Mouse (Mus musculus) urinary bladder, postnatal 25 days (tissue): ENCODE results near the gene Adcy2.
A peak's percentile ranks its signal among the peaks of the same experiment; 100 is the strongest.

Experiments
- DNase-seq: peaks from one replicate; pipeline ENCODE4 v3.0.0; 2022; ENCODE audit warnings: low spot score

The Adcy2 gene

DNA sequence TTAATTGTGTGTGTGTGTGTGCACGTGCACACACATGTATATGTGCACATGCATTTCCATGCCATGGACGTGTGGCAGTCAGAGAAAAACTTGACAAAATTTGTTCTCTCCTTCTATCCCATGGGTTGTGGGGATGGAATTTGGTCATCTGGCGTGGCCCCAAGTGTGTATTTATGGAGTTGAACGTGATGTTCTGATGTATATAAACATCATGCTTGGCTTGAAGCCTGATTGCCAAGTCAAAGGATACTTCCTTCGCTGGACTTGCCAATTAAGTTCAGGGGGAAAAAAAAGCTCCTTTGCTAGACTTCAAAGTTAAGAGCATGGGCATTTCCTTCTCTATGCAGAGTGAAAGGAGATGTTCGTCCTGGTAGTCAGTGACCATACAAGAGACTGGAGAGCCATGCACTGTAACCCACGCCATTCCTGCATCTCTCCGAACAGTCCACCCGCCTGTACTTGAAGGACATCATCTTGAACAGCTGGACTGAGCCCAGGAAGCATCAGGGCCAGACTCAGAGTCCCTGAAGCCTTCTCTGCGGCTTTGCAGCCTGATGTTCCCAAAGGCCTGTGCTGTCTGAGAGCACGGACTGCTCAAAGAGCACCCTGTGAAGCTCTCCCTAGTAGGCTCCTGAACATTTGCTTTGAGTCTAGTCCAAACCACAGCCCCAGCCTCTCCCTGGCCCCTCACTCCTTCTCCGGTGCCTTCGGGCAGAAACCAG is 178.3 kb downstream of the Adcy2 start:
- no peak for DNase-seq

DNA sequence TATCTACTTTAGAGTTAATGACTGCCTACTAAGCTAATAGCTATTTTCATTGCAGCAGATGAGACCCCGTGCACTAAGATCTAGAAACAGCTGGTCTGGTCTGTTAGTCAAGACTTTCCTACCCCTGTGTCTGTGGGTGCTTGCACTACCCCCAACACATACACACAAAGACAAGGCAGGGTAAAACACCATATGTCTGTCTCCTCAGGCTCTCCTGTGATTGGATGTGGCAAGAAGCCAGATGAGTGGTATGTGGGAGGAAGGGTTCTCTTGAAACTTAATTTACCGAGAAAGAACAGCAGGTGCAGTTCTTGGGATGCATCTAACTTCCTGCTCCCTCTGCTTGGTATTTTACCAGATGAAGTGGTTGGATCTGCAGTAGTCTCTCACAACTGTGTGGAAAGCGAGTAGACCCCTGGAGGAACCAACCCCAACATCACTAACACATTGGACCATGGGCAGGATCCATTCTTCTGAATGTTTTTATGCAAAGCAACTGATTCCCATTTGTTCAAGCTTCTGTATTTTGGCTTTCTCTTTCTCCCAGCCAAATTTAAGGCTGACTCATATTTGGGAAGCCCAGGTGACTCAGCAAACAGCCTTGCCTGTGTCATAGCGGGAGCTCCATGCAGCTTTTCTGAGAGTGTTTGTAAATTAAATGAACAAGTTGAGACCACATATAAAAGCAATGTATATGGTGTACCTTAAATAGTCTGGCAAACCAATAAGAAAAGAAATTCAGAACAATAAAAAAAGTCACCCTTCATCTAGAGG is 183.4 kb downstream of the Adcy2 start:
- DNase-seq: no peak

DNA sequence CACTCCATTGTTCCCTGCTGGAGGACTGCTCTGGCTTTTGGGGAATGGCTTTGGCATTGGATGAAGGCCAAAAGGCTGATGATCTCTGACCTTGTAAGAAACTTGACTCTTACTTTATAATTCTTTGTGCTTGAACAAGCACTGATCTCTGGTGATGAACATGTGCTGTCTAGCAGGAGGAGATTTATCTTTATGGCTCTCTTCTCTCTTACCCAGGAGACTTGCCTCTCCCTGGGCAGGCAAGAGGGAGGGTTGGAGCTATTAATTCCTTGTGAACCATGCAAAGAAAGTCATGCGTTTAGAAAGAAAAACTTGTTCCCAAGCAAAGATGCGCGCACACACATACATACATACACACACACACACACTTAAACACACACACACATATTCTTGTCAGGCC is 188.2 kb downstream of the Adcy2 start:
- no peak for DNase-seq

DNA sequence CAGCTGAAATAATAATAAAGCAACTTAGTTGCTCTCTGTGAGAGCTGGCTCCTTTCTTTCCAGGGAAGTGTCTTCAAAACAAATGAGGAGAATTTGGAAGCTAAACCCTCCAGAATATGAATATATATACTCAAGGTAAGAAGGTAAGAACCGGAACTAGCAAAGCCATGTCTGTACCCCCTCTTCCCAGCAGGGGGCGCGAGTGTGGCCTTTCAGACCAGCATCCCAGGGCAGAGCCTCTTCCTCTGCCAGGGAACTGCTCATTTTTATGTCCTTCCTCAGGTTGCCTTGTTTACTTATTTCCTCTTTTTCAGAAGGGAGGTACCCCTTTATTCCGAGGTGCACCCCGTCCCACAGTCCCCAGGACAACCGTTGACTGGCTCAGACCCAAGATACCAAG is 199.6 kb downstream of the Adcy2 start:
- DNase-seq: peak; percentile 5

DNA sequence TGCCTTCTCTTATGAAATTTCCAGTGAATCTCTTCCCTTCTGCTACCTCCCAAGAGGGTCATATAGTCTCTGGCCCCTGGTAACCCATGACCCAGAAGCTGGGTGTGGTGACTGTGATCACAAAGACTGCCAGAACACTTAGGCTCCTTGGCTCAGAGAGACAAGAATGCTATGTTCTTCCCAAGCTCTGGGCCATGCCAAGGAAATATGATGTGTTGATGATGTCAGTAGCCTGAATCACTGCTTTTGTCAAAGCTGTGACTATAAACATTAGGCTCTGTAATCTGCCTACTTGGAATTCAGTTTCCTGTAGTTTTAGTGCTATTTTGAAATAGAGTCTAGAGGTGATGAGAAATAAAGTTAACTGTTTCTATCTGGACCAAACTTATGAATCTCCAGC is 206.1 kb downstream of the Adcy2 start:
- DNase-seq: peak; percentile 12

DNA sequence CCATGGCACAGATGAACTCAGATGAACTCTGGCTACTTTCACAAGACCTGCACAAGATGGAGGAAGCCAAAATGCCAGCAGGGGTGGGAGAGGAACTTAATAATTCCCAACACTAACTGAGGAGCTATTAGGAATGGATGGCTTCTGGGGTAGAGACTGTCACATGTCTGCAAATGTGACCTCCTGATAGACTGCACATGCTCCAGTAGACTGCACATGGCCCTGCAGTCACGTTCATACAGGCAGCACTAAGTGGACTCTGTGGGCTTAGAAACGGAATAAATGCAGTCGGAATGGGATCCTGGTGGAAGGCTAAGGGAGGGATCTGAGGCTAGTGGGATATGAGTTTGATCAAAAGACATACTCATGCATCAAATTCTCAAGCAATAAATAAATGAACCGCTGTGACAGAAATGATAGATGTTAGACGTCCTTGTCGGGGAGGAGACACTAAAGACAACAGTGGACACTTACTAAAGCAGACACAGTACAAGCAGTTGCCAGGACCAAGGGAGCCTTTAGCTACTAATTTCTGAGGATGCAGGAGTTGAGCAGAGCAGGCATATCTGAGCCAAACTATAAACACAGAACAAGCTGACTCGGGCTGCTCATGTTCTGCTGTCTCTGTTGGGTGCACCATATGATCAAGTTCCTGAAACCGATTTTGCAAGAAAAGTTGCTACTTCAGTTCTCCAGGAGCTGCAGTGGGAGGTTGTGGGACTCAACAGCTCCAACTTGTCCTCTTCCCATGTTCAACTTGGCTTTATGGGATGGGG is 211.9 kb downstream of the Adcy2 start:
- no peak for DNase-seq

DNA sequence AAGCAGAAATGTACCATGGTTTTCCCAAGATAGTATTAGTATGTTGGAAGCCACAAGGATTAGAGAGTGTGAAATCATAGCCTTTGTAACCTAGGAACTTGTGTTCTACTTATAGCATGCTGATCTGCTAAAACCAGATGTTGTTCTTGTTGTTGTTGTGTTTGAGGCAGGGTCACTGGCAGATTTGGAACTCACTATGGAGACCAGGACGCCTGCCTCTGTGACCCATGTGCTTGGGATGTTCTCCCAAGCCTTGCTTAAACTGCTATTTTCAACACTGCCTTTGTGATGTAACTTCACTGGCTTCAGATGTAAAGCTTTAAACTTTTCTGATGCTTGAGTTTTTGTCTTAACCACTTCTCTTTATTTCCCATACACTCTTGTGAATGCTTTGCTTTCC is 216.2 kb downstream of the Adcy2 start:
- DNase-seq: no peak

DNA sequence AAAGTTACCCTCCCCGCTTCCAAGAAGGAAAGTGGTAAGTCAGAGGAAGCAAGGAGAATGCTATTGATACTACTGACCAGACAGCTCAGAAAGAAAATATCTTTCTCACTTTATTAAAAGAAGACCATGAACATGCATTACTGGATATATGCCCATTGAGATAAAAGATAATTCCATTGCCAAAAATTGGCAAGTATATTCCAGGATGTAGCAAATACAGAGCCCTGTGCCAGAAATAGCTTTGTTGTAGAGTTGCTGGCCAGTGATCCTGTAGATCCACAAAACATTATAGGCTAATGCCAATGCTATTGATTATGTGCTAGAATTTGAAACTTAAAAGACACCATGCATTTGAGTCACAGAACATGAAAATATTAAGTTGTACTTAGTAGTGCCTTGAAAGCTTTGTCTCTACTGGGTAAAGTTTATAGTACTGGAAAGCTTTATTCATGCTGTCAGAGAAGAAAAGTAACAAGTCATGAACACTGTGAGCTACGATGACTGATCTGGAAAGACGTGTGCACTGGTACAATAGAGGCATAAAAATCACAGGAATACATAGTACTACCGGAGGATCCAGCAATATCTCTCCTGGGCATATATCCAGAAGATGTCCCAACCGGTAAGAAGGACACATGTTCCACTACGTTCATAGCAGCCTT is 221.2 kb downstream of the Adcy2 start:
- no peak for DNase-seq

DNA sequence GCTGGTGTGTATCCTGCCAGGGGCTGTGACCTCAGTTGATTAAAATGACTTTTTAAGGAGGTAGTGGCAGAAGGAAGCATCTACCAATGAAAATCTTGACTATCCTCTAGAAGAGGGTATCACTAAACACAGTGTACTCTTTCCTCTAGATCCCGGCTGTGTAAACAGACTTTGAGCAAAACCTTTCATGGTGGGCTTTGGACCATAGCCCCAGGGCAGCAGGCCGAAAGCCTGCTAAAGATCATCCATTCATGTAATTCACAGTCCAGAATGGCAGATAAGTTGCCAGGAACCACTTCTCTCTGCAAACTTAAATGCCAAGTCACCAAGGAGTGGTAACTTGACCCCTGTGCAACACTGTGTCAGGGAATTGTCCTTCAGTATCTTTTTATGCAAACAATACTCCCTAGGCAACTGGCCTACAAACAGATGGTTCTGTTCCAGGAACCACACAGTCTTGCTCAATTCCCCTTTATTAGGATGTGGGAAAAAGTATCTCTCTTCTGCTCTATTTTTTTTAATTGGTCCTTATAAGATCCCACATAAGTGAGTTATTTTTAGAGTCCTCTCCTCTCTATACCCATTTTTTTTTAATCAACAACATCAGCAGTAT is 225.6 kb downstream of the Adcy2 start:
- no peak for DNase-seq

DNA sequence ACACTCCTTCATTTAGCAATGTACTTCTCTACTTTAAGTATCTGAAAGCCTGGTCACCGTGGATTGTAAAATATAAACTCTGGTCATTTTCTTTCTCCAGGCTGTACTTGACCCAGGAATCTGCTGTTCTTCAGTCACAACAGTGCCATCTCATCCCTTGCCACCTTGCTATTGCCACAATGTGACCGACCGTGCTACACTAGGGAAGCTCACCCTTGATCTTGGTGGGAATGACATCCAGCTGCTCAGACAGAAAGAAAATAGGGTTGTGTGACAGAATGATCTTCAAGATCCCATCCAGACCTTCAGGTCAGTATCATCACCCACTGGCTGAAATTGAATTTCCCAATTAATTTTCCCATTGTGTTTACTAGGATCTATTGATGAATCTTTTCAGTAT is 230.8 kb downstream of the Adcy2 start:
- no peak for DNase-seq

DNA sequence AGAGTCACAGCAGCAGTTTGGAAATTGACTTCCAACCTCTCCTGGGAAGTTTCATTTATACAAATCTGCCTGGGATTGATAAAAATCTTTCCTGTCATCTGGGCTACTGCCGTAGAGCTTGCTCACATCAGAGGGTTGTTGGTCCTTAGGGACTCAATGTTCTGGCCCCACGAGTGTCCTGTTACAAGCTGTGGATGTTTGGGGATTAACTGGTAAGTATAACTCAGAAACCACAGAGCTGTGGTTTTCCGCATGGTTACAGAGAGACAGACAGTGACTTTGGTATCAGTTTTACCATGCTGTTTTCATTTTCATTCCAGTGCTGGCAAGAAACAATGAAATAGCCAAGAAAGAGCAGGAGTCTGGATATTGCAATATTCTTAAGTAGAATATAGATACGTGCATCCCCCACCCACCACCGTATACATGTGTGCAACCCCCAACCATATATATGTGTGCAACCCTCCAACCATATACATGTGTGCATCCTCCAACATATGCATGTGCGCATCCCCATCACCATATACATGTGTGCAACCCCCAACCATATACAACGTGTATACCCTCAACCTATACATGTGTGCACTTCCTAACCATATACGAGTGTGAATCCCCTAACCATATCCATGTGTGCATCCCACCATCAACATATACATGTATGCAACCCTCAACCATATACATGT is 233.3 kb downstream of the Adcy2 start:
- DNase-seq: no peak

DNA sequence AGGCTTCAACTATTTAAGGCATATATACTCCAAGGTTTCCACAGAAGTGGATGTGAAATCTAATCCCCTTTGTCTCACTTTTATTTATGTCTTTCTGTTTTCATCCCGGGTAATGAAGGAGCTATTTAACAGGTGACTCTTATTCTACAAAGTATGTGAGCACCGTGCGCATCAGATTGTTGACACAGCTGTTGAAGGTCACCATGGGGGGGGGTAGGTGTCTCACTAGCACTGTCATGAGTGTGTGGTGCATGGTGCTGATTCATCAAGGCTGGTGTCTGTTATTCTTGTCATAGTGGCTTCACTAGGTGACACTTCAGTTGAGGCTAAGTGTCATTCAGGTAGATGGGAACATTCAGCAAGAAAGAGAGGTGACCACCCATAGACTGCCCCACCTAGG is 234.7 kb downstream of the Adcy2 start:
- DNase-seq: no peak

DNA sequence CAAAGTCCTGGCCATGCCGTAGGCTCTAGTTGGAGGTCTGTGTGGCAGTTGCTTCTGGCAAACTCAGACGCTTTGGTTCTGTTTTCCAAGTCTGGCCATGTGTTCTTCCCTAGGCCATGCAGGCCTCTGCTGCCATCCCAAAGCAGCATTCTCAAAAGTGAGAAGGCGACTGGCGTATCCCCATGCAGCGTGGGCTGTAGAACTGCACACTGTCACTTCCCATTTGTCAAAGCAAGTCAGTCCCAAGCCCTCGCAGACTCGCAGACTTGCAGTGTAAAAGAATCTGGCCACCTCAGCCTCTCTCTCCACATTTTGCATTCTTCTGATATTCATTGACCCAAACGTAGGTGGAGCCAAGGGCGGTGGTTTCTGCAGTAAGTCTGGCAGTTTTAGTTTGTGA is 249.5 kb downstream of the Adcy2 start:
- no peak for DNase-seq

DNA sequence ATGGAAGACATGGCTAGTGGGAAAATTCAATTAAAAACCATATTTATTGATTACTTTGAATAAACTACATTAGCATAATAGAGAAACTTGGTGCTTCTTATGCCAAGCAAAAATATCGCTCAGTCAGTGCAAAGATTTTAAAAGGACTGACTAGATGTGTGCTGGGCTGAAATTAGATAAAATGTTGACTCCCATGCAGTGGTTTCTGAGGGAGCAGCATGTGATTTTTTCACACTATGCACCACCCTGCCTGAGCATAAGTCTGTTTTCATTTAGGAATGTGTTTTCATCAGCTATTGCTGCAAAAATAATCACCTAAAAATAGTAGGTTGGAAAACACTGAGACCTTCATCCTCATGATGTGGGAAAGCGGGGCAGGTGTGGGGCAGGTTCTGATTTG is 250.0 kb downstream of the Adcy2 start:
- DNase-seq: no peak

DNA sequence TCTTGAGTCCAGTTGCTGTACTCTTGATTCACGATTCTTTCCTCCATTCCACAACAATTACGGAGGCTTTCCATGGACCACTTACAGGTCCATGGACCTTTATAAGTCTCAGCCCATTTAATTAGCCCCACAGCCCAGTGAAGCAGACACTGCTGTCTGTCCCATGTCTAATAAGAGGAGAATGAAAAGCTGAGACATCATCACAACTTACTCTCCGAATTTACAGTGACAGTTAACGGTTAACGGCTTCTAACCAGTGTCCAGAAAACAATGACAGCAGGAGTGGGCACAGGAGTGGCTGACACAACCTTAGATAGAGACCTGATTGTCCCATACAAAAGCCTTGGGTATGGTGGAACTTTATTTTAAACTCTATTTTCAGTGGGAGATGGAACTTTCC is 253.9 kb downstream of the Adcy2 start:
- no peak for DNase-seq

DNA sequence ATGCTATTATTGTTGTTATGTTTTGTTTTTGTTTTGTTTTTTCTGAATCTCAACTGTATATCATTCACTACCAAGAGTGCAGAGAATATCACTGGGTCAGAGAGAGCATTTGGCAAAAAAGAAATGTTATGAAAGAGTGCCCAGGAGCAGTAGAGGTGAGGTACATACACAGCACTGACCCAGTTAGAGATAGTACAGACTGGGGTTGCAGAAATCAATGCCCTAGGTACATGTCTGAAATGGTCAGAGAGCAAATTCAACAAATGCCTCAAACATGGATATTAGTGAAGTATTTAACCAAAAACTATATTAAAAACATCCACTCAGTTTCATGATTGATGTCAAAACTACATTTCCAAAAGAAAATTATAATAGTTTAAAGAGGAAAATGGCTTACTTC is 286.7 kb downstream of the Adcy2 start:
- no peak for DNase-seq

DNA sequence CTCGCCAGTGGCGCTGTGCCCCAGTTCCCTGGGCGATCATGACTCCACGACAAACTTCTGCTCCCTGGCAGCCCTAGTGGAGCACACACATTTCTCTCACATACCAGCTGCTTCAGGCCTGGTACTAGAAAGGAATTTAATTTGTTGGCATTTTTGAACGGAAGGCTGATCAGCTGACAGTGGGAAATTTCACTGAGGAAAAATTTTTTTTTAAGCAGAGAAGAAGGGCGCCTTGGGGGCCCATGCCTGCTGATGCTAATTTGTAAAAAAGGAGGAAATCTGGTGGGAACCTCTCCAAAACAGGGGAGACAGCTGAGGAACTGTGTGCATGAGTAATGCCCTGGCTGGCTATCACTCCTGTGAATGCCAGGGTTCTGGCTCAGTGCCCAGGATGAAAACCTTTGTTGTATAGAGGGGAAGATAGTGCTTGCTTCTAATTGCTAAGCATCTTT is 292.0 kb downstream of the Adcy2 start:
- no peak for DNase-seq

DNA sequence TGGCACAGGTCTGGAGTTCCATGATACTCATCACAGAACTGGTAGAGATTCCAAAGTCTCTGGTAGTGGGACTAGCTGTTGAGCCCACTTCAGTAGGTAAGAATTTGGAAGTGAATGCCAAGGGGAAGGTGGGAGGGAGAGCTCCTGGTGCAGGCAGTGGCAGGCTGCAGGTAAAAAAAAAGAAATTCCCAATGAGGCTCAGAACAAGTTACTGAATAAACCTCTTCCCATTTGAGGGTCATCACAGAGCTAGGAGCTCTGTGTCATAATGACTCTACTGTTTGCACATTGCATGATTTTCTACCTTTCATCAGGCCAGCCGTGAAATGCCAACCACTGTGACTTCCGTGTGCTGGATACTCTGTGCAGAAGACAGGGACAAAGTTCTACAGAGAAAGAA is 314.4 kb downstream of the Adcy2 start:
- DNase-seq: no peak

DNA sequence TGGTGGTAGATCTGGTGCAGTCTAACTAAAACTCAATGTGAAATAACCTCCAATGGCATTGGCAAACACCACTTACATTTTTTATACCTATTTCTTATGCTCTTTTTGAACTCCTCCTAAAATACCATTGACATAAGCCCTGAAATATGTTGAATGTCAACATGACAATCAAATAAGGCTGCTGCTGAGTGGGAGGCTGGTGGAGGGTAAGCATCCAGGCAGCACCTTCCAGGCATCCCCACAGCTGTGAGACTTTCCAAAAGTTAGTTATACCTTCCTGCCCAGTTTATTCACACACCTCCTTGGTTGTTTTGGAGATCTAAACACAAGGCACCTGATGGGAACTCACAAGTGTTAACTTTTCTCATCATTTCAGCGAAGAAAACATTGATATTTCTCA is 318.9 kb downstream of the Adcy2 start:
- DNase-seq: no peak

DNA sequence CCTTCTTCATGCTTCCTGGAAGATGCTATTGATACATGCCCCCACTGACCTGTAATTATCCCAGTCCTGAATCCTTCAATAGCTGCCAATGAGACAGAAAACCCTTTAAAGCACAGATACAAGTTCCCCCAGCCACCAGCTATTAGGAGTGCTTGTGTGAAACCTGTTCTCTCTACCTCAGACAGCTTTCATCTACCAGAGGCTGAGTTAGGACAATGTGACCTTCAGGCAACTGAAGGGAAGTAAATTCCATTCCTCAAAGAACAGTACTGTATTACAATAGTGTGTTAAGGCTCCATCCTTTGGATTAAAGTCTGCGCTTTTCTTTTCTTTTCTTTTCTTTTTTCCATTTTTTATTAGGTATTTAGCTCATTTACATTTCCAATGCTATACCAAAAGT is 356.6 kb downstream of the Adcy2 start:
- DNase-seq: no peak

DNA sequence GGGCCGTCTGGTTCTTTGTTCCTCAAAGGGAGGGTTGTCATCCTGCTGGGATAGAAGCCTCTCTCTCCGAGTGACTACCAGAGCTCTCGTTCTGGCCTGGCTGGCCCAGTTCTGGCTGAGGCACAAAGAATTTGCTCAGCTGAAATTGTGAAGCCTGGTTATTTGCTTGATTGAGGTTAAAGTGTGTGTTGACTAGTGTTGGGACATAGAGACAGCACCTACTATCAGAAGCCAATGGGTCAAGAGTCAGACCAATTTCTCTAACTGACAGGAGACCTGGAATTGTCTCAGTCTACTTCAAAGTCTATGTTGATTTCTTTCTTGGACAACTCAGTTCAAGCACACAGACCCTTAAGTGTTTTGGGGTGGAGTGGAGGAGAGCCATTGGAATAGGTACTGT is 372.3 kb downstream of the Adcy2 start:
- no peak for DNase-seq
